In the genomic region with DNA sequence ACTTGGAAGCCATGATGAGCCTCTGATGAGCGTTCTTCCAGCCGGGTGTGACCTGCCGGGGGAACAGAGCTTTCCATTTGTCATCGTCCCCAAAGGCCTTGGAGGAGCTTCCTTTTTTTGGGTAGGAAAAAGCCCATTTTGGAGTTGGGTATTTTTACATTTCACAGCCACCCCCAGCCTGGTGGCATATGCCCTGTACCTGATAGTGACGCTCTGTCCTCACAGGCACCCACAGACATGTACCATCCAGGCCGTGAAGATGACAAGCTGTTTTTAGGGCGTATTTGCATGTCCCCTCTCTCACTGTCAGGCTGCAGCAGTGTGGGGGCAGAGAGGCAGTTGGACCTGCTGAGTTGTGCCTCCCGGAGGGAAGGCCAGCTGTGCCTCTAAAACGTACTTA, we compare ENCODE assay signal across 26 mouse cellular contexts. TPM values are rescaled to one million over a fixed set of nuclear protein-coding genes. Genes with fewer than 3 reads are reported as not detected.
DNase-seq lines count a peak whose midpoint lies in the region; ATAC-seq lines count a peak whose summit lies in the region.
"Had no signal": no experiment of that assay in that cellular context is flagged by ENCODE, and none has a peak within 500 bp of the region (broad histone marks: within the 10 kb centered on the region; RNA-seq: fewer than 3 reads in every experiment).

No protein-coding gene starts in this region.

- no peak for ATAC-seq in forebrain, embryonic 14.5 days
- ATAC-seq: CD4-positive, CD25-positive, alpha-beta regulatory T cell, adult 4 months; liver, embryonic 12.5 days had no signal

- 87% methylated on average over 9 of the region's 9 CpGs for WGBS in forebrain, embryonic 14.5 days

- intact Hi-C loops in gastrocnemius, postnatal 36 days (cut with DNase I): no loop called here

- H3K36me3 ChIP-seq in forebrain, embryonic 14.5 days (ENCODE audit: control insufficient read depth, insufficient read depth, low read length): peaks cover 3% of the 10 kb centered on the region; the same call in 1 of the 2 replicates

- no peak overlapping the region for H3K27ac ChIP-seq in forebrain, embryonic 14.5 days (ENCODE audit: low read depth, low read length)
- H3K27ac ChIP-seq: embryonic facial prominence, embryonic 12.5 days; hindbrain, embryonic 14.5 days; kidney, postnatal 0 days; limb, embryonic 12.5 days; liver, embryonic 12.5 days; neural tube, embryonic 15.5 days; stomach, embryonic 15.5 days had no signal

- H3K27me3 ChIP-seq in forebrain, embryonic 14.5 days (replicated peaks; ENCODE audit: control insufficient read depth, insufficient read depth, low read length): no peaks in the 10 kb centered on the region
- H3K27me3 ChIP-seq: embryonic facial prominence, embryonic 12.5 days; limb, embryonic 12.5 days; liver, embryonic 12.5 days; neural tube, embryonic 15.5 days; stomach, embryonic 15.5 days had no signal

- H3K4me2 ChIP-seq in forebrain, embryonic 14.5 days (ENCODE audit: low read length): no peak overlapping the region
- H3K4me2 ChIP-seq: embryonic facial prominence, embryonic 12.5 days; hindbrain, embryonic 14.5 days; limb, embryonic 12.5 days; liver, embryonic 12.5 days; midbrain, embryonic 11.5 days; neural tube, embryonic 15.5 days; stomach, embryonic 15.5 days had no signal

- DNase-seq in layer of hippocampus, adult 11-12 months (ENCODE audit: low spot score): peak; percentile 62
- DNase-seq in layer of hippocampus, postnatal 10 days (ENCODE audit: low spot score in 2 of 2): no peak
- peak; percentile 62 to 90 for DNase-seq in right cerebral cortex, postnatal 36 days (ENCODE audit: low spot score in 2 of 2)
- no peak for DNase-seq in right cerebral cortex, postnatal 4 days
- peak; percentile 67 to 75 for DNase-seq in left cerebral cortex, adult 9 months (ENCODE audit: low spot score in 2 of 2)
- DNase-seq in telencephalon, adult 2 months (ENCODE audit: low read depth, low spot score): peak; percentile 88
- DNase-seq in gastrocnemius, postnatal 36 days: no peak
- no peak for DNase-seq in forebrain, embryonic 14.5 days (ENCODE audit: low spot score)
- DNase-seq: adrenal gland, postnatal 25 days; cerebellum, adult 9-11 months; heart, postnatal 4 days; kidney, adult 2 months; lung, adult 18-20 months; lung, postnatal 14 days; right cerebral cortex, postnatal 25 days; thymus, adult 18-20 months; thymus, postnatal 36 days had no signal

- no peak overlapping the region for H3K4me3 ChIP-seq in forebrain, embryonic 14.5 days (ENCODE audit: low read depth, low read length)
- H3K4me3 ChIP-seq: embryonic facial prominence, embryonic 12.5 days; limb, embryonic 12.5 days; liver, embryonic 12.5 days; neural tube, embryonic 15.5 days; stomach, embryonic 15.5 days had no signal

- no peak overlapping the region for H3K9ac ChIP-seq in forebrain, embryonic 14.5 days (ENCODE audit: low read length)
- H3K9ac ChIP-seq: embryonic facial prominence, embryonic 12.5 days; hindbrain, embryonic 14.5 days; limb, embryonic 12.5 days; liver, embryonic 12.5 days; neural tube, embryonic 15.5 days; stomach, embryonic 15.5 days had no signal

- no peaks in the 10 kb centered on the region for H3K9me3 ChIP-seq in forebrain, embryonic 14.5 days (replicated peaks; ENCODE audit: control insufficient read depth, low read length)
- H3K9me3 ChIP-seq: embryonic facial prominence, embryonic 12.5 days; limb, embryonic 12.5 days; liver, embryonic 12.5 days; neural tube, embryonic 15.5 days; stomach, embryonic 15.5 days had no signal

- H3K4me1 ChIP-seq in forebrain, embryonic 14.5 days (ENCODE audit: control insufficient read depth, insufficient read depth, low read length): no peaks in the 10 kb centered on the region
- H3K4me1 ChIP-seq: embryonic facial prominence, embryonic 12.5 days; limb, embryonic 12.5 days; liver, embryonic 12.5 days had no signal

RNA-seq across cellular contexts. Expression of a gene that starts 11.3 kb away (rescaled TPM):
- 10 to 100 TPM; 21.4 to 22.8 TPM for total RNA-seq in layer of hippocampus, postnatal 10 days (2021)
- 1 to 10 TPM; 4.6 to 4.9 TPM for total RNA-seq in gastrocnemius, postnatal 36 days (2021)
- polyA plus RNA-seq in forebrain, embryonic 14.5 days (2014; fragmentation: Nextera tagmentation; extraction: Ambion mirVana): 0.24 TPM in 1 of 2 replicates, not detected in the other

Comparison
In these comparisons a context has a peak if more than half of its experiments do, and no peak if none do; other contexts are left out.
1. DNase-seq: peak in layer of hippocampus, adult 11-12 months (single experiment), right cerebral cortex, postnatal 36 days (2 of 2), left cerebral cortex, adult 9 months (2 of 2) and telencephalon, adult 2 months (single experiment); none in layer of hippocampus, postnatal 10 days (0 of 2), right cerebral cortex, postnatal 4 days (single experiment), gastrocnemius, postnatal 36 days (0 of 2) and forebrain, embryonic 14.5 days (single experiment).